Mouse (Mus musculus) induced T-regulatory cell, adult 2 months (primary cell): ENCODE data around the gene Ndufa6.
"Not testable (repeated sequence)": the region's sequence is repeated elsewhere in the genome, so short reads cannot be mapped to it uniquely, and the experiment has no call there.

Experiments used
- DNase-seq: peaks from one replicate; pipeline ENCODE4 v3.0.0-alpha.2; 2012; ENCODE audit warnings: low read depth

Gene Ndufa6

DNA sequence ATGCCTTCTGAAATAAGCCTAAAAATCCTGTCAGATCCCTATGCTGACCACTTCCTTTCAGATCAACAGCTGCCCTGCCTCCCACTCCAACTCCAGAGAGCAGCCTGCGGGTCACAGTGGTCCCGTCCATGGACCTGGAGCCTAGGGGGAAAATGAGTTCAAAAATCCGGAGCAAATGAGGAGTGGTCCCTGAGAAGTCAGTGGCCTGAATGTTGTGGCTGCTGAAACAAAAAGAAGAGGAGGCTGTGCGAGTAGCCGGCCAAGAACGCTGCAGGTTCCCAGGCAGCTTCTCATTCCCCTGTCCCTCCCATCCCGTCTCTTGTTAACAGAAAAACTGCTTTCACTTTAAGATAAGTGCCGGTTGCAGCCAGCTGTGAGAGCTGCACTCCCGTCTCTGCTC lies 10.4 kb upstream of the Ndufa6 start:
- DNase-seq: not testable (repeated sequence)

- not testable (repeated sequence) for DNase-seq
These were observed 9.7 kb upstream of the Ndufa6 start for GRCm38 (mm10) chr15:82363801-82364200.

GRCm38 (mm10) chr15:82362234-82362633 lies 8.1 kb upstream of the Ndufa6 start:
- DNase-seq: no peak

GRCm38 (mm10) chr15:82361459-82362018 lies 7.4 kb upstream of the Ndufa6 start:
- peak; percentile 52 for DNase-seq

GRCm38 (mm10) chr15:82358431-82359260 lies 4.5 kb upstream of the Ndufa6 start:
- no peak for DNase-seq

GRCm38 (mm10) chr15:82353745-82354113 lies 393 bp downstream of the Ndufa6 start:
- DNase-seq: no peak

- no peak for DNase-seq
These were observed 911 bp downstream of the Ndufa6 start for GRCm38 (mm10) chr15:82353078-82353744.

GRCm38 (mm10) chr15:82351480-82351879 lies 2.6 kb downstream of the Ndufa6 start:
- DNase-seq: no peak

DNA sequence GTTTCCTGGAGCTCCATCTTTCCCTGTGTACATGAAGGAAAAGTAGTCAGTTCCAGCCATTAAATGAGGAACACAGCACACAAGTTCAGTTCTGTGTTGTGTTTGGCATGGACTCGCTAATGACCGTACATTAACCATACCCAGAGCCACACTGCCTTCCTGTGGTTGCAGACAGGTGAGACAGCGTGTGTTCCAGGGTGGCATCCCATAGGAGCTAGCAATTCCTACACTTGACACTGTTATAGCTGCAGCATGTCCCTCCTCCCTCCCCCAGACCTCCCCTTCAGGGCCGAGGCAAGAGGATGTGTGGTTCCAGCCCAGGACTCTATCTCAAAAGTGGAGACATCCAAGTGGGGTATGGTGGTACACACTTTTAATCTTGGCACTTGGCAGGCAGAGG lies 3.8 kb downstream of the Ndufa6 start:
- DNase-seq: no peak

GRCm38 (mm10) chr15:82348999-82349341 lies 5.2 kb downstream of the Ndufa6 start:
- no peak for DNase-seq

- DNase-seq: no peak
These were observed 5.7 kb downstream of the Ndufa6 start for GRCm38 (mm10) chr15:82348258-82348998.

DNA sequence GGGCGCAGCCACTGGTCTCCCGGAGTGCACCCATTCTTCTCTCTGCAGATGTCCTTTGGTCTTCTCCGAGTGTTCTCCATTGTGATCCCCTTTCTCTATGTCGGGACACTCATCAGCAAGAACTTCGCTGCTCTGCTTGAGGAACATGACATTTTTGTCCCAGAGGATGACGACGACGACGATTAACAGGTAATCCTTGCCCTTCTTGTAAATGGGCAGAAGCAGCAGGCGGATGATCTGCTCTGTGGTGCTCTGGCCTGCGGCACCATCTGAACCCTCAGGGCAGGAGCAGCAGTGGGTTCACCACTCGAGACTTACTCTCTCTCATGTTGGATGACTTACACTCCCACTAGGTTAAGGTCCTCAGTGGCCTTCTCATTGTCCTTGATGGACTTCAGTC lies 6.3 kb downstream of the Ndufa6 start:
- DNase-seq: no peak

GRCm38 (mm10) chr15:82347303-82347676 lies 6.8 kb downstream of the Ndufa6 start:
- no peak for DNase-seq

GRCm38 (mm10) chr15:82346580-82347302 lies 7.4 kb downstream of the Ndufa6 start:
- DNase-seq: peak; percentile 61

DNA sequence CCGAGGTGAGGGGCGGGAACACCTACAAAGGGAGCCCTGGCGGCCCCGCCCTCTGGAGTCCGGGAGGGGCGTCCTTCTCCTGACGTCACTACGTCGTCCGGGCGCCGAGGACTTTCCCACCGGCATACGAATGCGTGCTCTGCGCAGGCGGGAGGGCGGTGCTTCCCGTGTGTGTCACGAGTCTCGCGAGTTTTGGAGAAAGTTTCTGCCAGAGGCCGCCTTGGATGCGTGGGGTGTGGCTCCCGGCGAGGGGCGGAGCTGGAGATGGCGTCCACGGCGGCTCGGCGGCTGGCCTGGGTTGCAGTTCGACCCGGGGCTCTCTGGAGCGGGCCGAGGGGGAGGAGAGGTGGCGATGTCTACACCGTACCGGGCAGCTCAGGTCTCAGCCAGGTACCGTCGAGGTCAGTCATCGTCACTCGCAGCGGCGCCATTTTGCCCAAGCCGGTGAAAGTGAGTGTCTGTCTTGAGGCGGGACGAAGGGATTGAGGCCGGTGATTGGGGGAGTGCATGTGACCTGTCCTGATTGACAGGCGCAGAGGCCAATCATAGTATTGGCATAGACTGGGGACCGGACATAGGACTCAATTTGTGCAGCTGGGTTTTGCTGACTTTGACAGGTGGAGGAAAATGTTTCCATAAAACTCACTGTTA lies 8.2 kb downstream of the Ndufa6 start:
- DNase-seq: peak; percentile 100

GRCm38 (mm10) chr15:82344971-82345370 lies 9.2 kb downstream of the Ndufa6 start:
- peak; percentile 39 for DNase-seq

- no peak for DNase-seq
These were observed 10.5 kb downstream of the Ndufa6 start for GRCm38 (mm10) chr15:82343368-82344287.

GRCm38 (mm10) chr15:82342543-82342935 lies 11.6 kb downstream of the Ndufa6 start:
- peak; percentile 56 for DNase-seq

GRCm38 (mm10) chr15:82341675-82342542 lies 12.2 kb downstream of the Ndufa6 start:
- DNase-seq: peak; percentile 75
